In genomic region chr3:101740906-101741305, GRCm38 (mm10) we compare ENCODE assay signal across 17 mouse cellular contexts.
"Had no signal": no experiment of that assay in that cellular context is flagged by ENCODE, and none has a peak within 500 bp of the region (broad histone marks: within the 10 kb centered on the region; RNA-seq: fewer than 3 reads in every experiment).

No protein-coding gene starts in this region.

- DNase-seq: liver, postnatal 0 days; lung, adult 2 months; lung, postnatal 14 days; lung, postnatal 36 days; right cerebral cortex, postnatal 14 days; thymus, adult 18-20 months; thymus, postnatal 14 days; thymus, postnatal 36 days had no signal

- ATAC-seq: liver, postnatal 0 days; lung, postnatal 0 days; midbrain, embryonic 13.5 days; midbrain, embryonic 15.5 days had no signal

- H3K27ac ChIP-seq: lung, embryonic 15.5 days; macrophage; midbrain, embryonic 13.5 days; midbrain, embryonic 15.5 days; neural tube, embryonic 12.5 days; stomach, embryonic 15.5 days; stomach, postnatal 0 days had no signal

- H3K4me3 ChIP-seq: lung, embryonic 15.5 days; megakaryocyte, embryonic 14.5 days; midbrain, embryonic 13.5 days; midbrain, embryonic 15.5 days; neural tube, embryonic 12.5 days; stomach, embryonic 15.5 days had no signal
